Mouse (Mus musculus) kidney, adult 10 weeks (tissue): ENCODE results near the gene Tbc1d22a. TPM values are rescaled to one million over a fixed set of nuclear protein-coding genes. Genes with fewer than 3 reads are reported as not detected.

Experiments used
- polyA plus RNA-seq: library from polyadenylated mRNA; stranded (reverse); fragments of 350-450 nt; fragmentation: Illumina TruSeq; extraction: RNeasy Lipid Tissue Mini Kit (QIAGEN cat#74804); gene quantifications from one replicate; pipeline ENCODE4 v1.2.3, GENCODE M21; 2014; ENCODE audit warnings: low read depth, low replicate concordance

Gene Tbc1d22a
- polyA plus RNA-seq: 2.2 TPM

DNA sequence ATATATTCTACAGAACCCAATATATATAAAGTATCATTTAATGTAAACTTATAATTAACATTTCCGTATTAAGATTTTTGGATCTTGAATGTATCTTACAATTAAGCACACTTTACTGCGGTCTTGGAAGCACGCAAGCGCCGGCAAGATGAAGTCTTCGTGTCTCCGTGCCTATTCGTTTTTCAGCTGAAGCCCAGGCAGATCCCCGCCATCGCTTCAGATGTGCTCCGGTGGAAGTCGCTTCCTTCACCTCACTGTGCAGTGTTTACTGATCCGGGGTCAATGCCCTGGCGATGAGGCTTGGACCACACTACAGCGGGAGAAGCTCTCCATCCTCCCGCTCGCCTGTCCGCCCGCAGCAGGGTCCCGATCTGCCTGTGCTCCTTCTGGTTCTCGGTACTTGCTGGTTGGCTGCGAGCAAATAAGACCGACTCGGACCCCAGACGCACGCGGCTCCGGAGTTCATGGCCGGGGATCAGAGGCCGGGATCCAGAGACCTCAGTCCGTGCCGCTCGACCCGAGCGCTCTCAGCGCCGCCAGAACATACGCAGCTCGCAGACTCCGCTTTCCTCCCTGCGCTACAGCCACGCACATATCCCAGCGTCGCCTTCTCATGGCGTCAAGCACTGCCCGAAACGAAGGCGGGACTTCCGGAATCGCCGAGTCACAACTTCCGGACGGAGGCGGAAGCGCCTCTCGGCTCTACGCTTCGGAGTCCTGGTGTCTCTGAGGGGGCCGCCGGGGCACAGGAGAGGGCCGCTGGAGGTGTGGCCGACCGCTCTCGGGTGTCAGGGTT is at the start of gene Tbc1d22a:
Gene Tbc1d22a (plus strand): TSS at position 707 of the 796 bp plus-strand sequence.

DNA sequence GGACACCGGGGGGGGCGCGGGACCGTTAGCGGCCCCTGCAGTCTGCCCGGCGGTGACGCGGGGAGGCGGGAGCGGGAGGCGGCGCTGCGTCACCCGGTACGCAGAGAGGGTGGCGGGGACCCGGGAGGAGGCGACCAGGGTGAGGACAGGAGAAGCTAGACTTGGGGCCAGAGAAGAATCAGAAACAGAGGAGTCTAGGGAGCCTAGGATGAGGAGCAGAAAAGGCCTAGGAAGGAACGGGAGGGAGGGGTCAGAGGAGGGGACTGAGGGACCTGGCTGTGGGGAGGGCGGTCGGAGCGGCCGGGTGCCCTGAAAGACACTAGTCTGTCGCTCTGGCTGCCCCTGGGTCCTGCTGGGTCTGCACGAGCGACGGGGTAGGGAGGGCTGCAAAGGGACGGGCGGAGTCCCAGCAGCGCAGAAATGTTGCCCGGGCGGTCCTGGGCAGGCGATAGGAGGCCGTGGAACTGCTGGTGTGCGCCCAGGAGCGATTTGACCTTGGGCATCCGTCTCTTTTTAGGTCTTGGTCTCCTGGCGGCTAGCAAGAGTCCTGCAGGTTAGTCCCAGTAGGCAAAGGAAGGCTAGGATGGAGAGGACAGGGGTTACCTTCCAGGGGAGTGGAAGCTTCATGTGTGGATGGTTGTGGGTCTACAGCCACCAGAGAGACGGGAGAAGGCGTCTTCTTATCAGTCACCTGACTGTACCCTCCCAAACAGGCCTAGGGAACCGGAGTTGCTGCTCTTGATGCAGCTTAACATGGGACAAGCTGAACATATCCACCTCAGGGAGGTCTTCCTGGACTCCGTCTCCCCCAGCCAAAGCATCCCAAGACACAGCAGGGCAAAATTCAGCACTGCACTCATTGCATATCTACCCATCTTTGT is 28.3 kb upstream of the Tbc1d22a start, which contains the start of gene Cerk:
Gene Cerk (minus strand): TSS at position 453 of the 881 bp plus-strand sequence.

Other genes starting within 250 kb of the Tbc1d22a start
- gene Celsr1, start 180.7 kb upstream of the Tbc1d22a start, polyA plus RNA-seq: 0.89 TPM
- 2.1 TPM for gene Gramd4, start 156.8 kb upstream of the Tbc1d22a start, polyA plus RNA-seq
- 4.6 TPM for gene Cerk, start 28.3 kb upstream of the Tbc1d22a start, polyA plus RNA-seq